In the genomic region with DNA sequence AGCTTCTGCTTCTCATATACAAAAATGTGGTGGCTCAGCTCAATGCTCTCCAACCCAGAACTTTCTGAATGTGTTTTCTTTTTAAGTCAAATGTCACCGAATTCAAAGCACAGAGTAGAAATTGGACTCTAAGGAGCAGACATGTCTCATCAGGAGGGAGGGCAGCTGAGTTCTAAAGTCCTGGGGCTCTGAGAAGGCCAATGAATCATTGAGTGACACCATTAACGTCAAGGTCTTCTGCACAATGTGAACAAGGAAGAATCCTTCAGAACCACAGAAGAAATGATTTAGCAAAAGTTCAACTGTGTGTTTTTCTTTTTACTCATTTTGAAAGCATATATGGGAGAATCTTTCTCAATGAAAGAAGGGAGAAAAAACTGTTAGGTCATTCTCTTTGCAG, we compare ENCODE assay signal across 21 mouse cellular contexts.
"Had no signal": no experiment of that assay in that cellular context is flagged by ENCODE, and none has a peak within 500 bp of the region (broad histone marks: within the 10 kb centered on the region; RNA-seq: fewer than 3 reads in every experiment).

No protein-coding gene starts in this region.

- DNase-seq: gastrocnemius, adult 2 months; gastrocnemius, postnatal 10 days; gastrocnemius, postnatal 25 days; heart, adult 18-20 months; heart, postnatal 10 days; heart, postnatal 4 days; kidney, adult 11 months; kidney, adult 2 months; kidney, postnatal 14 days; kidney, postnatal 36 days; layer of hippocampus, adult 9-11 months; layer of hippocampus, postnatal 36 days; left cerebral cortex, postnatal 4 days had no signal

- H3K27me3 ChIP-seq: heart, embryonic 12.5 days; hindbrain, embryonic 12.5 days; limb, embryonic 13.5 days; limb, embryonic 15.5 days; liver, embryonic 12.5 days had no signal

- ATAC-seq: hindbrain, embryonic 16.5 days; inflammation-experienced regulatory T-cells, adult 6 months; intestine, embryonic 16.5 days; liver, embryonic 12.5 days had no signal
